Mouse (Mus musculus) heart, postnatal 0 days (tissue): ENCODE data around the gene Gm11034. TPM values are rescaled to one million over a fixed set of nuclear protein-coding genes. Genes with fewer than 3 reads are reported as not detected.

ENCODE experiments used
- ATAC-seq: fragments of 200-750 bp; cut with Nextera tagmentation; 2 replicates; pipeline ENCODE4 v1.8.0; 2017; ENCODE audit warnings: low read depth, moderate number of reproducible peaks, moderate library complexity; ENCODE audit not compliant: insufficient read depth
- DNase-seq: peaks from one replicate; pipeline ENCODE4 v3.0.0-alpha.2; 2016; ENCODE audit warnings: low spot score
- H3K27ac ChIP-seq: fragments of 300-500 bp; sonication (generic); 2 replicates; pipeline ENCODE4 v1.5.1; 2014; ENCODE audit warnings: low read depth, mild to moderate bottlenecking
- H3K27me3 ChIP-seq: fragments of 300-500 bp; sonication (generic); 2 replicates; pipeline ENCODE4 v1.6.1; 2014; ENCODE audit warnings: low read length, mixed read lengths; ENCODE audit not compliant: control insufficient read depth, insufficient read depth
- H3K36me3 ChIP-seq: fragments of 300-500 bp; sonication (generic); replicated peaks from 2 replicates; pipeline ENCODE4 v1.6.1; 2014; ENCODE audit warnings: low read length, mixed read lengths; ENCODE audit not compliant: control insufficient read depth, insufficient read depth
- H3K4me1 ChIP-seq: fragments of 300-500 bp; sonication (generic); 2 replicates; pipeline ENCODE4 v1.6.1; 2014; ENCODE audit warnings: antibody characterized with exemption; ENCODE audit not compliant: control insufficient read depth, insufficient read depth
- H3K4me2 ChIP-seq: fragments of 300-500 bp; sonication (generic); 2 replicates; pipeline ENCODE4 v1.6.1; 2014; ENCODE audit warnings: low read depth, mild to moderate bottlenecking, low read length, moderate library complexity
- H3K4me3 ChIP-seq: fragments of 300-500 bp; sonication (generic); 2 replicates; pipeline ENCODE4 v1.5.1; 2014; ENCODE audit warnings: low read depth, low read length
- H3K9ac ChIP-seq: fragments of 300-500 bp; sonication (generic); replicated peaks from 2 replicates; pipeline ENCODE4 v1.6.1; 2014; ENCODE audit warnings: low read depth, low read length, mixed read lengths
- H3K9me3 ChIP-seq: fragments of 300-500 bp; sonication (generic); replicated peaks from 2 replicates; pipeline ENCODE4 v1.6.1; 2016; ENCODE audit warnings: low read length; ENCODE audit not compliant: control insufficient read depth
- CTCF ChIP-seq: IDR thresholded peaks from 2 replicates; pipeline ENCODE4 v1.5.1; 2016; ENCODE audit warnings: antibody characterized with exemption, control low read depth, low read depth
- EP300 ChIP-seq: IDR thresholded peaks from 2 replicates; pipeline ENCODE4 v1.6.1; 2016; ENCODE audit warnings: antibody characterized with exemption, low read depth
- WGBS: fragments of 180-500 bp; shearing (Covaris S2); extraction: QIAGEN DNeasy Blood & Tissue Kit; methylation state at CpG from one replicate; pipeline ENCODE4 v1.1.7; 2014; 5-methylcytosine and 5-hydroxymethylcytosine counted together
- polyA plus RNA-seq: library from polyadenylated mRNA; unstranded; fragments of >200 nt; fragmentation: Nextera tagmentation; extraction: Ambion mirVana; gene quantifications from 2 replicates; pipeline ENCODE4 v1.2.1, GENCODE M21; 2015
- total RNA-seq: library from RNA; depleted of rRNA; stranded (reverse); fragments of >200 nt; gene quantifications from 2 replicates; pipeline ENCODE4 v1.2.3, GENCODE M21; 2014; ENCODE audit warnings: low replicate concordance

Gm11034 gene
- total and polyA plus RNA-seq, 2 experiments from 2014 or later = not detected

GRCm38 (mm10) chr8:72219541-72220363 lies 6.3 kb upstream of the Gm11034 start, which contains the start of gene Fam32a:
Fam32a (plus strand) TSS chr8:72219730.
- Histone ChIP-seq H3K9ac (peak within 1 kb of the TSS; percentile 71), H3K9me3 (no peaks in the 10 kb centered on the region), H3K4me1 (peaks cover 10% of the 10 kb centered on the region; the same call in 1 of the 2 replicates), H3K27me3 (no peaks in the 10 kb centered on the region), H3K4me2 (peak within 1 kb of the TSS; percentile 89), H3K4me3 (peak within 1 kb of the TSS; percentile 74), H3K36me3 (peaks cover 19% of the 10 kb centered on the region), H3K27ac (peak within 1 kb of the TSS; percentile 78)
- TF ChIP-seq EP300 (peak; percentile 57; the same call in 1 of the 2 replicates), CTCF (no peak)
- DNase-seq = peak; percentile 96
- peak; percentile 98 for ATAC-seq
- WGBS = 6% methylated on average over 39 of the region's 39 CpGs

- DNase-seq (no peak), ATAC-seq (no peak)
- Histone ChIP-seq H3K4me1 (peaks cover 10% of the 10 kb centered on the region; the same call in 1 of the 2 replicates), H3K27ac (peak overlapping the region; percentile 47; the same call in 1 of the 2 replicates), H3K27me3 (no peaks in the 10 kb centered on the region), H3K4me2 (peak overlapping the region; percentile 34; the same call in 1 of the 2 replicates), H3K9ac (no peak overlapping the region), H3K9me3 (no peaks in the 10 kb centered on the region), H3K36me3 (peaks cover 19% of the 10 kb centered on the region), H3K4me3 (peak overlapping the region; percentile 74)
- 73% methylated on average over 9 of the region's 10 CpGs for WGBS
- TF ChIP-seq EP300 = no peak
- TF ChIP-seq CTCF = no peak
These were observed 5.5 kb upstream of the Gm11034 start for GRCm38 (mm10) chr8:72218781-72219540.

GRCm38 (mm10) chr8:72215871-72216270 lies 2.4 kb upstream of the Gm11034 start:
- H3K4me2 ChIP-seq = no peak overlapping the region
- no peak for TF ChIP-seq CTCF
- TF ChIP-seq EP300 = no peak
- no peak overlapping the region for H3K9ac ChIP-seq
- no peaks in the 10 kb centered on the region for H3K36me3 ChIP-seq
- peaks cover 8% of the 10 kb centered on the region; the same call in 1 of the 2 replicates for H3K4me1 ChIP-seq
- no peak overlapping the region for H3K4me3 ChIP-seq
- no peaks in the 10 kb centered on the region for H3K9me3 ChIP-seq
- WGBS = 11% methylated on average over 1 of the region's 1 CpGs
- no peak overlapping the region for H3K27ac ChIP-seq
- ATAC-seq = no peak
- DNase-seq = no peak
- no peaks in the 10 kb centered on the region for H3K27me3 ChIP-seq

GRCm38 (mm10) chr8:72215060-72215459 lies 1.6 kb upstream of the Gm11034 start:
- Histone ChIP-seq H3K36me3 (no peaks in the 10 kb centered on the region), H3K9ac (no peak overlapping the region), H3K27me3 (no peaks in the 10 kb centered on the region), H3K27ac (no peak overlapping the region), H3K4me1 (no peaks in the 10 kb centered on the region), H3K4me2 (no peak overlapping the region), H3K9me3 (no peaks in the 10 kb centered on the region), H3K4me3 (no peak overlapping the region)
- TF ChIP-seq CTCF = peak; percentile 25
- TF ChIP-seq EP300 = no peak
- 38% methylated on average over 2 of the region's 2 CpGs for WGBS
- ATAC-seq (no peak), DNase-seq (no peak)

- DNase-seq (no peak), ATAC-seq (no peak)
- no peak within 1 kb of the TSS for H3K27ac ChIP-seq
- no peak within 1 kb of the TSS for H3K4me3 ChIP-seq
- H3K4me1 ChIP-seq = no peaks in the 10 kb centered on the region
- no peak within 1 kb of the TSS for H3K9ac ChIP-seq
- no peaks in the 10 kb centered on the region for H3K9me3 ChIP-seq
- no peaks in the 10 kb centered on the region for H3K36me3 ChIP-seq
- no peak for TF ChIP-seq CTCF
- no peak for TF ChIP-seq EP300
- no peaks in the 10 kb centered on the region for H3K27me3 ChIP-seq
- 60% methylated on average over 4 of the region's 4 CpGs for WGBS
- no peak within 1 kb of the TSS for H3K4me2 ChIP-seq
These were observed 685 bp downstream of the Gm11034 start, which contains the start of gene Cib3 for GRCm38 (mm10) chr8:72212751-72213150. Cib3 (minus strand) TSS chr8:72212837.
